Mouse (Mus musculus): ENCODE results near the gene Tnnc2. TPM values are rescaled to one million over a fixed set of nuclear protein-coding genes. Genes with fewer than 3 reads are reported as not detected.

The Tnnc2 gene
- 4.9 and 5.2 TPM in 2 replicates for polyA plus RNA-seq (2015; fragmentation: Nextera tagmentation; extraction: Ambion mirVana)

GRCm38 (mm10) chr2:164779481-164780086 is at the start of gene Tnnc2:
Gene Tnnc2, minus strand, starts transcription at chr2:164779967.
- 59% methylated on average over 8 of the region's 8 CpGs for WGBS
- H3K36me3 ChIP-seq, result no peaks in the 10 kb centered on the region
- no peaks in the 10 kb centered on the region for H3K9me3 ChIP-seq (replicated peaks)
- peaks cover 5% of the 10 kb centered on the region for H3K4me1 ChIP-seq (replicated peaks)
- no peak within 1 kb of the TSS for H3K4me2 ChIP-seq
- no peak within 1 kb of the TSS for H3K9ac ChIP-seq
- no peak for ATAC-seq (replicated peaks; ENCODE audit: insufficient number of reproducible peaks, insufficient read depth, low FRiP score, low read depth)
- 0 out of 2 replicates have a peak, but pooled peaks cover 8% of the 10 kb centered on the region for H3K27me3 ChIP-seq
- no peak within 1 kb of the TSS for H3K4me3 ChIP-seq
- no peak within 1 kb of the TSS for H3K27ac ChIP-seq

- Histone ChIP-seq H3K4me2 (no peak overlapping the region), H3K27ac (no peak overlapping the region), H3K4me1 (replicated peaks) (peaks cover 15% of the 10 kb centered on the region), H3K9ac (no peak overlapping the region), H3K36me3 (peaks cover 38% of the 10 kb centered on the region), H3K27me3 (no peaks in the 10 kb centered on the region), H3K9me3 (replicated peaks) (no peaks in the 10 kb centered on the region), H3K4me3 (no peak overlapping the region)
- no peak for ATAC-seq (replicated peaks; ENCODE audit: insufficient number of reproducible peaks, insufficient read depth, low FRiP score, low read depth)
- 100% methylated on average over 1 of the region's 1 CpGs for WGBS
These were observed 49.3 kb upstream of the Tnnc2 start for GRCm38 (mm10) chr2:164829090-164829489.

- Histone ChIP-seq H3K9me3 (replicated peaks) (no peaks in the 10 kb centered on the region), H3K27ac (no peak within 1 kb of the TSS), H3K4me2 (no peak within 1 kb of the TSS), H3K4me3 (no peak within 1 kb of the TSS), H3K27me3 (no peaks in the 10 kb centered on the region), H3K4me1 (replicated peaks) (peaks cover 19% of the 10 kb centered on the region), H3K36me3 (peaks cover 38% of the 10 kb centered on the region), H3K9ac (no peak within 1 kb of the TSS)
- no peak for ATAC-seq (replicated peaks; ENCODE audit: insufficient number of reproducible peaks, insufficient read depth, low FRiP score, low read depth)
- 81% methylated on average over 6 of the region's 6 CpGs for WGBS
These were observed 48.7 kb upstream of the Tnnc2 start, which contains the start of gene Spata25 for GRCm38 (mm10) chr2:164828437-164828836. Gene Spata25, minus strand, starts transcription at chr2:164828537.

GRCm38 (mm10) chr2:164827146-164827850 is 47.5 kb upstream of the Tnnc2 start:
- H3K4me1 ChIP-seq (replicated peaks), result peaks cover 21% of the 10 kb centered on the region
- H3K36me3 ChIP-seq, result peaks cover 38% of the 10 kb centered on the region
- H3K4me3 ChIP-seq, result no peak overlapping the region
- H3K9ac ChIP-seq, result no peak overlapping the region
- no peaks in the 10 kb centered on the region for H3K27me3 ChIP-seq
- no peaks in the 10 kb centered on the region for H3K9me3 ChIP-seq (replicated peaks)
- 74% methylated on average over 16 of the region's 16 CpGs for WGBS
- no peak for ATAC-seq (replicated peaks; ENCODE audit: insufficient number of reproducible peaks, insufficient read depth, low FRiP score, low read depth)
- H3K4me2 ChIP-seq, result no peak overlapping the region
- no peak overlapping the region for H3K27ac ChIP-seq

GRCm38 (mm10) chr2:164825521-164825920 is 45.8 kb upstream of the Tnnc2 start:
- no peak overlapping the region for H3K27ac ChIP-seq
- H3K9me3 ChIP-seq (replicated peaks), result no peaks in the 10 kb centered on the region
- H3K36me3 ChIP-seq, result peaks cover 38% of the 10 kb centered on the region
- WGBS, result 91% methylated on average over 17 of the region's 17 CpGs
- H3K9ac ChIP-seq, result no peak overlapping the region
- ATAC-seq (replicated peaks; ENCODE audit: insufficient number of reproducible peaks, insufficient read depth, low FRiP score, low read depth), result no peak
- no peaks in the 10 kb centered on the region for H3K27me3 ChIP-seq
- H3K4me1 ChIP-seq (replicated peaks), result peaks cover 14% of the 10 kb centered on the region
- no peak overlapping the region for H3K4me2 ChIP-seq
- no peak overlapping the region for H3K4me3 ChIP-seq

GRCm38 (mm10) chr2:164823969-164824368 is 44.2 kb upstream of the Tnnc2 start:
- Histone ChIP-seq H3K4me1 (replicated peaks) (peaks cover 14% of the 10 kb centered on the region), H3K4me3 (0 out of 2 replicates have a peak overlapping the region, but pooled peaks have one; percentile 83), H3K27me3 (no peaks in the 10 kb centered on the region), H3K27ac (no peak overlapping the region), H3K9ac (no peak overlapping the region), H3K4me2 (peak overlapping the region; percentile 79; the same call in 1 of the 2 replicates), H3K9me3 (replicated peaks) (no peaks in the 10 kb centered on the region), H3K36me3 (peaks cover 31% of the 10 kb centered on the region)
- WGBS, result 89% methylated on average over 4 of the region's 4 CpGs
- no peak for ATAC-seq (replicated peaks; ENCODE audit: insufficient number of reproducible peaks, insufficient read depth, low FRiP score, low read depth)

GRCm38 (mm10) chr2:164823181-164823585 is 43.4 kb upstream of the Tnnc2 start:
- peak; percentile 73 for ATAC-seq (replicated peaks; ENCODE audit: insufficient number of reproducible peaks, insufficient read depth, low FRiP score, low read depth)
- 2% methylated on average over 10 of the region's 10 CpGs for WGBS
- H3K4me2 ChIP-seq, result peak overlapping the region; percentile 79
- H3K9ac ChIP-seq, result peak overlapping the region; percentile 74
- H3K4me1 ChIP-seq (replicated peaks), result peaks cover 14% of the 10 kb centered on the region
- no peaks in the 10 kb centered on the region for H3K27me3 ChIP-seq
- peaks cover 31% of the 10 kb centered on the region for H3K36me3 ChIP-seq
- H3K27ac ChIP-seq, result peak overlapping the region; percentile 88
- H3K4me3 ChIP-seq, result peak overlapping the region; percentile 83
- no peaks in the 10 kb centered on the region for H3K9me3 ChIP-seq (replicated peaks)

GRCm38 (mm10) chr2:164822636-164823165 is 42.9 kb upstream of the Tnnc2 start, which contains the start of gene Zswim1:
Gene Zswim1, plus strand, starts transcription at chr2:164822686.
- peak; percentile 100 for ATAC-seq (replicated peaks; ENCODE audit: insufficient number of reproducible peaks, insufficient read depth, low FRiP score, low read depth)
- no peaks in the 10 kb centered on the region for H3K9me3 ChIP-seq (replicated peaks)
- peak within 1 kb of the TSS; percentile 79 for H3K4me2 ChIP-seq
- peaks cover 30% of the 10 kb centered on the region for H3K36me3 ChIP-seq
- peak within 1 kb of the TSS; percentile 88 for H3K27ac ChIP-seq
- 1% methylated on average over 32 of the region's 32 CpGs for WGBS
- peak within 1 kb of the TSS; percentile 83 for H3K4me3 ChIP-seq
- H3K27me3 ChIP-seq, result no peaks in the 10 kb centered on the region
- peak within 1 kb of the TSS; percentile 74 for H3K9ac ChIP-seq
- peaks cover 15% of the 10 kb centered on the region for H3K4me1 ChIP-seq (replicated peaks)

GRCm38 (mm10) chr2:164821060-164821459 is 41.3 kb upstream of the Tnnc2 start:
- Histone ChIP-seq H3K36me3 (peaks cover 16% of the 10 kb centered on the region), H3K4me2 (no peak overlapping the region), H3K9me3 (replicated peaks) (no peaks in the 10 kb centered on the region), H3K9ac (no peak overlapping the region), H3K27ac (no peak overlapping the region), H3K4me3 (no peak overlapping the region), H3K4me1 (replicated peaks) (peaks cover 23% of the 10 kb centered on the region), H3K27me3 (no peaks in the 10 kb centered on the region)
- ATAC-seq (replicated peaks; ENCODE audit: insufficient number of reproducible peaks, insufficient read depth, low FRiP score, low read depth), result no peak
- 84% methylated on average over 6 of the region's 6 CpGs for WGBS

GRCm38 (mm10) chr2:164817703-164818102 is 37.9 kb upstream of the Tnnc2 start:
- Histone ChIP-seq H3K36me3 (no peaks in the 10 kb centered on the region), H3K4me1 (replicated peaks) (peaks cover 18% of the 10 kb centered on the region), H3K9me3 (replicated peaks) (no peaks in the 10 kb centered on the region), H3K9ac (no peak overlapping the region), H3K4me2 (no peak overlapping the region), H3K27me3 (no peaks in the 10 kb centered on the region), H3K4me3 (no peak overlapping the region), H3K27ac (no peak overlapping the region)
- WGBS, result 67% methylated on average over 5 of the region's 5 CpGs
- peak; percentile 56; the same call in 1 of the 2 replicates for ATAC-seq (replicated peaks; ENCODE audit: insufficient number of reproducible peaks, insufficient read depth, low FRiP score, low read depth)

GRCm38 (mm10) chr2:164817206-164817605 is 37.4 kb upstream of the Tnnc2 start:
- Histone ChIP-seq H3K4me2 (no peak overlapping the region), H3K4me1 (replicated peaks) (peaks cover 14% of the 10 kb centered on the region), H3K27me3 (no peaks in the 10 kb centered on the region), H3K9ac (no peak overlapping the region), H3K9me3 (replicated peaks) (no peaks in the 10 kb centered on the region), H3K27ac (no peak overlapping the region), H3K4me3 (no peak overlapping the region), H3K36me3 (no peaks in the 10 kb centered on the region)
- 53% methylated on average over 6 of the region's 6 CpGs for WGBS
- no peak for ATAC-seq (replicated peaks; ENCODE audit: insufficient number of reproducible peaks, insufficient read depth, low FRiP score, low read depth)
